ENCODE assay signal across 9 mouse cellular contexts in genomic region chr19:3451649-3452048, GRCm38 (mm10). TPM values are rescaled to one million over a fixed set of nuclear protein-coding genes. Genes with fewer than 3 reads are reported as not detected.
A peak's percentile ranks its signal among the peaks of the same experiment; 100 is the strongest.
DNase-seq lines count a peak whose midpoint lies in the region; ATAC-seq lines count a peak whose summit lies in the region.
"Had no signal": no experiment of that assay in that cellular context is flagged by ENCODE, and none has a peak within 500 bp of the region (broad histone marks: within the 10 kb centered on the region; RNA-seq: fewer than 3 reads in every experiment).

No protein-coding gene starts in this region.

- no peak overlapping the region for H3K9ac ChIP-seq in heart, embryonic 16.5 days (ENCODE audit: low read length)
- no peak overlapping the region for H3K9ac ChIP-seq in forebrain, embryonic 12.5 days
- no peak overlapping the region for H3K9ac ChIP-seq in intestine, embryonic 16.5 days (ENCODE audit: low read depth, low read length)
- H3K9ac ChIP-seq: embryonic facial prominence, embryonic 12.5 days had no signal

- no peak overlapping the region for H3K4me2 ChIP-seq in heart, embryonic 16.5 days (ENCODE audit: low read depth, low read length)
- H3K4me2 ChIP-seq in forebrain, embryonic 12.5 days, result no peak overlapping the region
- H3K4me2 ChIP-seq in intestine, embryonic 16.5 days (ENCODE audit: low read depth, low read length), result no peak overlapping the region
- H3K4me2 ChIP-seq: embryonic facial prominence, embryonic 12.5 days had no signal

- H3K27me3 ChIP-seq in heart, embryonic 16.5 days (ENCODE audit: control insufficient read depth, insufficient read depth, low read length), result no peaks in the 10 kb centered on the region
- H3K27me3 ChIP-seq in forebrain, embryonic 12.5 days, result no peaks in the 10 kb centered on the region
- no peaks in the 10 kb centered on the region for H3K27me3 ChIP-seq in intestine, embryonic 16.5 days (replicated peaks; ENCODE audit: control insufficient read depth, insufficient read depth, low read length)
- H3K27me3 ChIP-seq: embryonic facial prominence, embryonic 12.5 days had no signal

- no peak for DNase-seq in heart, adult 18-20 months
- peak; percentile 43 for DNase-seq in retina, postnatal 1 day
- no peak for DNase-seq in urinary bladder, postnatal 4 days (ENCODE audit: low spot score in 2 of 2)
- no peak for DNase-seq in right cerebral cortex, postnatal 14 days
- DNase-seq in spleen, adult 12 weeks (ENCODE audit: low spot score), result no peak

- 43% methylated on average over 6 of the region's 6 CpGs for WGBS in heart, embryonic 16.5 days
- WGBS in forebrain, embryonic 12.5 days, result 70% methylated on average over 6 of the region's 6 CpGs
- 54% methylated on average over 6 of the region's 6 CpGs for WGBS in intestine, embryonic 16.5 days

- H3K4me3 ChIP-seq in heart, embryonic 16.5 days (ENCODE audit: low read length), result no peak overlapping the region
- no peak overlapping the region for H3K4me3 ChIP-seq in forebrain, embryonic 12.5 days (replicated peaks)
- H3K4me3 ChIP-seq in intestine, embryonic 16.5 days (ENCODE audit: low read length), result no peak overlapping the region
- H3K4me3 ChIP-seq: embryonic facial prominence, embryonic 12.5 days had no signal

- H3K9me3 ChIP-seq in heart, embryonic 16.5 days (replicated peaks; ENCODE audit: control insufficient read depth, low read length), result no peaks in the 10 kb centered on the region
- H3K9me3 ChIP-seq in forebrain, embryonic 12.5 days, result no peaks in the 10 kb centered on the region; the same call in 1 of the 2 replicates
- no peaks in the 10 kb centered on the region for H3K9me3 ChIP-seq in intestine, embryonic 16.5 days (ENCODE audit: control insufficient read depth, low read length)
- H3K9me3 ChIP-seq: embryonic facial prominence, embryonic 12.5 days had no signal

- H3K36me3 ChIP-seq in heart, embryonic 16.5 days (ENCODE audit: control insufficient read depth, insufficient read depth), result peaks cover 24% of the 10 kb centered on the region
- peaks cover 36% of the 10 kb centered on the region for H3K36me3 ChIP-seq in forebrain, embryonic 12.5 days (replicated peaks)
- H3K36me3 ChIP-seq in intestine, embryonic 16.5 days (ENCODE audit: control insufficient read depth, insufficient read depth, low read length), result peaks cover 4% of the 10 kb centered on the region; the same call in 1 of the 2 replicates

- peak overlapping the region; percentile 32; the same call in 1 of the 2 replicates for H3K27ac ChIP-seq in heart, embryonic 16.5 days (ENCODE audit: low read length)
- H3K27ac ChIP-seq in forebrain, embryonic 12.5 days, result peak overlapping the region; percentile 31; the same call in 1 of the 2 replicates
- no peak overlapping the region for H3K27ac ChIP-seq in intestine, embryonic 16.5 days (ENCODE audit: low read length)
- H3K27ac ChIP-seq: embryonic facial prominence, embryonic 12.5 days had no signal

- ATAC-seq in heart, embryonic 16.5 days (replicated peaks; ENCODE audit: extremely low read depth, insufficient read depth, low FRiP score), result peak; percentile 61
- ATAC-seq in forebrain, embryonic 12.5 days (ENCODE audit: low FRiP score), result peak; percentile 63; the same call in 1 of the 2 replicates
- ATAC-seq in intestine, embryonic 16.5 days, result peak; percentile 61

- peaks cover 10% of the 10 kb centered on the region for H3K4me1 ChIP-seq in heart, embryonic 16.5 days (ENCODE audit: control insufficient read depth, insufficient read depth, low read length)
- peaks cover 5% of the 10 kb centered on the region; the same call in 1 of the 2 replicates for H3K4me1 ChIP-seq in forebrain, embryonic 12.5 days
- peaks cover 3% of the 10 kb centered on the region; the same call in 1 of the 2 replicates for H3K4me1 ChIP-seq in intestine, embryonic 16.5 days (ENCODE audit: control insufficient read depth, insufficient read depth, low read length)

RNA-seq across cellular contexts. Expression of gene Gal, which starts 37.3 kb away (rescaled TPM):
- polyA plus RNA-seq in heart, embryonic 16.5 days (2015; fragmentation: Nextera tagmentation; extraction: Ambion mirVana), result 5.9 and 8.9 TPM in 2 replicates
- not detected for total RNA-seq in heart, adult 18-20 months (2021)
- 1.1 and 2.0 TPM in 2 replicates for polyA plus RNA-seq in forebrain, embryonic 12.5 days (2016; fragmentation: Nextera tagmentation; extraction: Ambion mirVana)
- polyA plus RNA-seq in intestine, embryonic 16.5 days (2015; fragmentation: Nextera tagmentation; extraction: Ambion mirVana), result 16.7 and 17.7 TPM in 2 replicates
